Mouse (Mus musculus) midbrain, postnatal 0 days (tissue): ENCODE results near the gene C1qtnf9. TPM values are rescaled to one million over a fixed set of nuclear protein-coding genes. Genes with fewer than 3 reads are reported as not detected.
A peak's percentile ranks its signal among the peaks of the same experiment; 100 is the strongest.

Source experiments
- ATAC-seq: fragments of 200-750 bp; cut with Nextera tagmentation; 2 replicates; pipeline ENCODE4 v1.8.0; 2017; ENCODE audit warnings: moderate number of reproducible peaks, mild to moderate bottlenecking, moderate TSS enrichment, moderate library complexity; ENCODE audit not compliant: low FRiP score
- DNase-seq: peaks from one replicate; pipeline ENCODE4 v3.0.0-alpha.2; 2015; ENCODE audit warnings: low spot score
- H3K27ac ChIP-seq: fragments of 300-500 bp; sonication (generic); 2 replicates; pipeline ENCODE4 v1.5.1; 2014; ENCODE audit warnings: low read depth, mild to moderate bottlenecking, low read length, mixed read lengths
- H3K27me3 ChIP-seq: fragments of 300-500 bp; sonication (generic); 2 replicates; pipeline ENCODE4 v1.6.1; 2014; ENCODE audit warnings: low read length, control low read depth, mixed read lengths; ENCODE audit not compliant: insufficient read depth
- H3K36me3 ChIP-seq: fragments of 300-500 bp; sonication (generic); 2 replicates; pipeline ENCODE4 v1.6.1; 2014; ENCODE audit warnings: low read length, control low read depth, mixed read lengths; ENCODE audit not compliant: insufficient read depth
- H3K4me1 ChIP-seq: fragments of 300-500 bp; sonication (generic); 2 replicates; pipeline ENCODE4 v1.6.1; 2014; ENCODE audit warnings: mild to moderate bottlenecking, control low read depth, antibody characterized with exemption, low read length, mixed read lengths; ENCODE audit not compliant: insufficient read depth
- H3K4me2 ChIP-seq: fragments of 300-500 bp; sonication (generic); 2 replicates; pipeline ENCODE4 v1.6.1; 2014; ENCODE audit warnings: low read depth, mild to moderate bottlenecking, low read length, mixed read lengths; ENCODE audit not compliant: poor library complexity, severe bottlenecking
- H3K4me3 ChIP-seq: fragments of 300-500 bp; sonication (generic); 2 replicates; pipeline ENCODE4 v1.5.1; 2014; ENCODE audit warnings: low read depth, mild to moderate bottlenecking, low read length, moderate library complexity
- H3K9ac ChIP-seq: fragments of 300-500 bp; sonication (generic); replicated peaks from 2 replicates; pipeline ENCODE4 v1.6.1; 2014; ENCODE audit warnings: mild to moderate bottlenecking, low read length, moderate library complexity, mixed read lengths; ENCODE audit not compliant: poor library complexity, severe bottlenecking
- H3K9me3 ChIP-seq: fragments of 300-500 bp; sonication (generic); 2 replicates; pipeline ENCODE4 v1.6.1; 2016; ENCODE audit warnings: low read length, control low read depth
- CTCF ChIP-seq: IDR thresholded peaks from 2 replicates; pipeline ENCODE4 v1.5.1; 2016; ENCODE audit warnings: antibody characterized with exemption, mild to moderate bottlenecking
- WGBS: fragments of 180-500 bp; shearing (Covaris S2); extraction: QIAGEN DNeasy Blood & Tissue Kit; methylation state at CpG from one replicate; pipeline ENCODE4 v1.1.7; 2014; 5-methylcytosine and 5-hydroxymethylcytosine counted together
- polyA plus RNA-seq: library from polyadenylated mRNA; unstranded; fragments of >200 nt; fragmentation: Nextera tagmentation; extraction: Ambion mirVana; gene quantifications from 2 replicates; pipeline ENCODE4 v1.2.1, GENCODE M21; 2015
- total RNA-seq: library from RNA; depleted of rRNA; stranded (reverse); fragments of >200 nt; gene quantifications from 2 replicates; pipeline ENCODE4 v1.2.3, GENCODE M21; 2014

Gene C1qtnf9
- total and polyA plus RNA-seq, 2 experiments from 2014 or later: 0.10 to 0.11 TPM

DNA sequence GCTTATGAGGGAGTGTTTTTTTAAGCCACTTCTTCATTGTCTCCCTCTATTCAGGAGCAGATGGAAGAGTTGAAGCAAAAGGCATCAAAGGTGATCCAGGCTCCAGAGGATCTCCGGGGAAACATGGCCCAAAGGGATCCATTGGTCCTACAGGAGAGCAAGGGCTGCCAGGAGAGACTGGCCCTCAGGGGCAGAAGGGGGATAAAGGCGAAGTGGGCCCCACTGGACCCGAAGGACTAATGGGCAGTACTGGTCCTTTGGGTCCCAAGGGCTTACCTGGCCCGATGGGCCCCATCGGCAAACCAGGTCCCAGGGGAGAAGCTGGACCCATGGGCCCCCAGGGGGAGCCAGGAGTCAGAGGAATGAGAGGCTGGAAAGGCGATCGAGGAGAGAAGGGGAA is 11.3 kb downstream of the C1qtnf9 start:
- no peak overlapping the region for H3K4me2 ChIP-seq
- DNase-seq (no peak), ATAC-seq (no peak)
- no peak for TF ChIP-seq CTCF
- no peak overlapping the region for H3K4me3 ChIP-seq
- no peaks in the 10 kb centered on the region for H3K4me1 ChIP-seq
- H3K9me3 ChIP-seq: no peaks in the 10 kb centered on the region
- H3K9ac ChIP-seq: no peak overlapping the region
- H3K27me3 ChIP-seq: no peaks in the 10 kb centered on the region
- 98% methylated on average over 7 of the region's 7 CpGs for WGBS
- H3K36me3 ChIP-seq: no peaks in the 10 kb centered on the region
- no peak overlapping the region for H3K27ac ChIP-seq

DNA sequence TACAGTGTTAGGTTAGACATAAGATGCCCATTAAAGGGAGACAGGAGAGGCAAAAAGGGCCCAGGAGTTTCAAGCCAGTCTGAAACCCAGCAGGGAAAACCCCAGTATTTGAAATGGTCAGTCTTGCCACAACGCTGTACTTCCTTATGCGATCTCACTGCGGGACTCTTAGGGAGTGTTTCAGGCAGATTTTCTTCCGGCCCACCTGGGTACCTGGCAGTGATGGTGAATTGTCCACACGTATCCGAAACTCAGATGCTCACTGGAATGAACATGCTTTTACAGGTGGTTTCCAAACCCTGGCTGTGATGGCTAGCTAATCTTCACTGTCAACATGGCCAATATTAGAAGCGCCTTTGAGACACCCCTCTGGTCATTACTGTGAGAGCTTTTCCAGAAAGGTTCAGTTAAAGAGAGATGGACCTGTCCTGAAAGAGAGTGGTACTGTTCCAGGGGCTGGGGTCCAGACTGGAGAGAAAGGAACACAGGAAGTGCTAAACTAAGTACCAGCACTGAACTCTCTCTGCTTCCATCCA is 14.3 kb downstream of the C1qtnf9 start:
- Histone ChIP-seq H3K4me1 (no peaks in the 10 kb centered on the region), H3K9ac (no peak overlapping the region), H3K9me3 (no peaks in the 10 kb centered on the region), H3K4me2 (no peak overlapping the region), H3K36me3 (no peaks in the 10 kb centered on the region), H3K27ac (no peak overlapping the region), H3K4me3 (no peak overlapping the region), H3K27me3 (no peaks in the 10 kb centered on the region)
- 49% methylated on average over 7 of the region's 7 CpGs for WGBS
- no peak for DNase-seq
- TF ChIP-seq CTCF: no peak
- no peak for ATAC-seq

- ATAC-seq: no peak
Measured at GRCm38 (mm10) chr14:60783196-60783595, 15.3 kb downstream of the C1qtnf9 start.

GRCm38 (mm10) chr14:60784427-60785315 is 16.7 kb downstream of the C1qtnf9 start, which contains the start of gene Mipep:
Mipep (plus strand) TSS chr14:60784573.
- ATAC-seq: peak; percentile 88
- peak within 1 kb of the TSS; percentile 61 for H3K9ac ChIP-seq
- no peaks in the 10 kb centered on the region for H3K27me3 ChIP-seq
- H3K4me2 ChIP-seq: peak within 1 kb of the TSS; percentile 67
- no peaks in the 10 kb centered on the region for H3K36me3 ChIP-seq
- peak within 1 kb of the TSS; percentile 52; the same call in 1 of the 2 replicates for H3K27ac ChIP-seq
- WGBS: under 1% methylated on average over 61 of the region's 61 CpGs
- peak within 1 kb of the TSS; percentile 59 for H3K4me3 ChIP-seq
- H3K4me1 ChIP-seq: no peaks in the 10 kb centered on the region
- no peaks in the 10 kb centered on the region for H3K9me3 ChIP-seq
- DNase-seq: peak; percentile 94
- peak; percentile 93 for TF ChIP-seq CTCF

More at GRCm38 (mm10) chr14:60783196-60783595, 15.3 kb downstream of the C1qtnf9 start:
- 50% methylated on average over 8 of the region's 8 CpGs for WGBS
- no peak overlapping the region for H3K27ac ChIP-seq
- H3K4me2 ChIP-seq: no peak overlapping the region
- H3K36me3 ChIP-seq: no peaks in the 10 kb centered on the region
- no peak overlapping the region for H3K9ac ChIP-seq
- no peak overlapping the region for H3K4me3 ChIP-seq
- H3K27me3 ChIP-seq: no peaks in the 10 kb centered on the region
- DNase-seq: no peak
- TF ChIP-seq CTCF: no peak
- no peaks in the 10 kb centered on the region for H3K9me3 ChIP-seq
- H3K4me1 ChIP-seq: no peaks in the 10 kb centered on the region

DNA sequence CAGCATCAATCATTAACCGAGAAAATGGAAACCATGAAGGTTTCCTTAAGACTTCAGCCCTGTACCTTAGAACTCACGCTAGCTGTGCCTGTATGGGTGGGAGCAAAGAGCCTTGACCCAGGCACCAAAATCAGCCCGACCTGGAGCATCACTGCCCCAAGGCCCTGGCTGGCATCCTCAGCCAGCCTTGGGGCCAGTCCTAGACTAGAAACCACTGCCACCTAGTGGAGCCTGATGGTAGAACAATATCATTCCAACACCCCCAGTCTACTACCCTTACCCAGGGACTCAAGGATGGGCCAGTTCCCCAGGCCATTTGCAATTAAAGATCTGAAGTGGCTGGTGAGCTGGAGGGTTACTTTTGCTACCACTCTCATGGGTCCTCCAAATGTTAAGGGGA is 22.2 kb downstream of the C1qtnf9 start:
- TF ChIP-seq CTCF: peak; percentile 73
- DNase-seq: peak; percentile 62
- 0 out of 2 replicates have a peak, but pooled peaks have one; percentile 20 for ATAC-seq

More for the DNA sequence above, 22.2 kb downstream of the C1qtnf9 start:
- Histone ChIP-seq H3K27me3 (no peaks in the 10 kb centered on the region), H3K9me3 (no peaks in the 10 kb centered on the region), H3K4me2 (no peak overlapping the region), H3K27ac (no peak overlapping the region), H3K4me3 (no peak overlapping the region), H3K4me1 (no peaks in the 10 kb centered on the region), H3K36me3 (peaks cover 13% of the 10 kb centered on the region; the same call in 1 of the 2 replicates), H3K9ac (no peak overlapping the region)
- WGBS: 41% methylated on average over 3 of the region's 3 CpGs
